Mouse (Mus musculus) heart, adult 2 months (tissue): Measurements from ENCODE around the gene Thsd4.

Source experiments
- CTCF ChIP-seq: fragments of 200-600 bp; IDR thresholded peaks from 2 replicates; pipeline ENCODE4 v1.8.1; 2022; ENCODE audit warnings: antibody characterized with exemption, mild to moderate bottlenecking, moderate library complexity
- POLR2A ChIP-seq: fragments of 200-500 bp; IDR thresholded peaks from 2 replicates; pipeline ENCODE4 v1.6.1; 2011; ENCODE audit warnings: mild to moderate bottlenecking, low read depth, low read length, control low read depth; ENCODE audit not compliant: insufficient read depth

- TF ChIP-seq POLR2A (no peak), CTCF (no peak)
These were observed 573.6 kb downstream of the Thsd4 start for GRCm38 (mm10) chr9:59948226-59948625.
